32 mouse cellular contexts compared by ENCODE assay signal in the genomic region with DNA sequence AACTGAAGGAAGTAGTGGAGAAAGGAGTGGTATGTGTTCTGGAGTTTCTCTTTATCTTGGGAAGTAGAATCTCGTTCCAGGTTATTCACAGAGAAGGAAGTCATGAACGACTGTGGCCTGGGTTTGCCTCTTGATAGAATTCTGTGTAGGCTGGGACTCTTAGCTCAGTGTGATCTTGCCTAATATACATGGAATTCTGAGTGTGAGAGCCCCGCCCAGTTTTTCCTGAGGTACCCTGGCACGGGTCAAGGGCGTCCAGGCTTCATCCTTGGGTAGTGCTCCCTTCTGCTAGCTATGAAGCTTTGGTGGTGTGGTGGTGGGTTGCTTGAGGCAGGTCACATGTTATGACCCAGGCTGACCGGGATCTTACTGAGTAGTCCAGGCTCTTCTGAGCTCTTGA. TPM values are rescaled to one million over a fixed set of nuclear protein-coding genes. Genes with fewer than 3 reads are reported as not detected.
A peak's percentile ranks its signal among the peaks of the same experiment; 100 is the strongest.
DNase-seq lines count a peak whose midpoint lies in the region; ATAC-seq and TF ChIP-seq lines count a peak whose summit lies in the region.
"Had no signal": no experiment of that assay in that cellular context is flagged by ENCODE, and none has a peak within 500 bp of the region (broad histone marks: within the 10 kb centered on the region; RNA-seq: fewer than 3 reads in every experiment).

No protein-coding gene starts in this region.

- no peaks in the 10 kb centered on the region for H3K9me3 ChIP-seq in heart, embryonic 11.5 days (replicated peaks; ENCODE audit: control insufficient read depth, low read length)
- H3K9me3 ChIP-seq in midbrain, embryonic 11.5 days (ENCODE audit: control insufficient read depth, low read length) = no peaks in the 10 kb centered on the region
- no peaks in the 10 kb centered on the region for H3K9me3 ChIP-seq in midbrain, embryonic 13.5 days
- no peaks in the 10 kb centered on the region for H3K9me3 ChIP-seq in stomach, postnatal 0 days (ENCODE audit: control insufficient read depth, low read length)
- H3K9me3 ChIP-seq: embryonic facial prominence, embryonic 13.5 days; forebrain, embryonic 10.5 days; G1E; hindbrain, embryonic 10.5 days; hindbrain, embryonic 15.5 days; liver, embryonic 12.5 days; megakaryocyte, embryonic 14.5 days; neural tube, embryonic 15.5 days had no signal

- 60% methylated on average over 6 of the region's 6 CpGs for WGBS in heart, embryonic 11.5 days (ENCODE audit: insufficient replicate concordance)
- 94% methylated on average over 6 of the region's 6 CpGs for WGBS in midbrain, embryonic 11.5 days
- 97% methylated on average over 6 of the region's 6 CpGs for WGBS in midbrain, embryonic 13.5 days
- 76% methylated on average over 6 of the region's 6 CpGs for WGBS in stomach, postnatal 0 days

- H3K36me3 ChIP-seq in heart, embryonic 11.5 days (ENCODE audit: control insufficient read depth, insufficient read depth, low read length) = peaks cover 39% of the 10 kb centered on the region
- peaks cover 16% of the 10 kb centered on the region for H3K36me3 ChIP-seq in midbrain, embryonic 11.5 days (ENCODE audit: control insufficient read depth, insufficient read depth, low read length)
- peaks cover 67% of the 10 kb centered on the region for H3K36me3 ChIP-seq in midbrain, embryonic 13.5 days
- peaks cover 19% of the 10 kb centered on the region for H3K36me3 ChIP-seq in stomach, postnatal 0 days (ENCODE audit: control insufficient read depth, insufficient read depth, low read length)

- no peak overlapping the region for H3K4me2 ChIP-seq in heart, embryonic 11.5 days
- no peak overlapping the region for H3K4me2 ChIP-seq in midbrain, embryonic 11.5 days
- no peak overlapping the region for H3K4me2 ChIP-seq in midbrain, embryonic 13.5 days (replicated peaks)
- H3K4me2 ChIP-seq in stomach, postnatal 0 days (replicated peaks; ENCODE audit: low read depth) = no peak overlapping the region
- H3K4me2 ChIP-seq: embryonic facial prominence, embryonic 13.5 days; hindbrain, embryonic 15.5 days; liver, embryonic 12.5 days; neural tube, embryonic 15.5 days had no signal

- 0 out of 2 replicates have a peak, but pooled peaks cover 5% of the 10 kb centered on the region for H3K4me1 ChIP-seq in heart, embryonic 11.5 days (ENCODE audit: control insufficient read depth, insufficient read depth, low read length)
- no peaks in the 10 kb centered on the region for H3K4me1 ChIP-seq in midbrain, embryonic 11.5 days (ENCODE audit: control insufficient read depth, insufficient read depth, low read length)
- no peaks in the 10 kb centered on the region for H3K4me1 ChIP-seq in midbrain, embryonic 13.5 days (replicated peaks)
- H3K4me1 ChIP-seq in stomach, postnatal 0 days (replicated peaks; ENCODE audit: control insufficient read depth, insufficient read depth) = no peaks in the 10 kb centered on the region
- H3K4me1 ChIP-seq: embryonic facial prominence, embryonic 13.5 days; forebrain, embryonic 10.5 days; hindbrain, embryonic 10.5 days; hindbrain, embryonic 15.5 days; liver, embryonic 12.5 days; neural tube, embryonic 15.5 days had no signal

- no peak overlapping the region for H3K27ac ChIP-seq in heart, embryonic 11.5 days (ENCODE audit: low read depth, low read length)
- no peak overlapping the region for H3K27ac ChIP-seq in midbrain, embryonic 11.5 days (ENCODE audit: low read depth, low read length)
- no peak overlapping the region for H3K27ac ChIP-seq in midbrain, embryonic 13.5 days
- H3K27ac ChIP-seq in stomach, postnatal 0 days (replicated peaks) = no peak overlapping the region
- H3K27ac ChIP-seq: embryonic facial prominence, embryonic 13.5 days; forebrain, embryonic 10.5 days; hindbrain, embryonic 10.5 days; hindbrain, embryonic 15.5 days; liver, embryonic 12.5 days; neural tube, embryonic 15.5 days had no signal

- H3K27me3 ChIP-seq in heart, embryonic 11.5 days (ENCODE audit: control insufficient read depth, insufficient read depth, low read length) = no peaks in the 10 kb centered on the region
- H3K27me3 ChIP-seq in midbrain, embryonic 11.5 days (ENCODE audit: control insufficient read depth, insufficient read depth, low read length) = no peaks in the 10 kb centered on the region
- H3K27me3 ChIP-seq in midbrain, embryonic 13.5 days = no peaks in the 10 kb centered on the region
- H3K27me3 ChIP-seq in stomach, postnatal 0 days (ENCODE audit: control insufficient read depth, insufficient read depth, low read length) = no peaks in the 10 kb centered on the region
- H3K27me3 ChIP-seq: embryonic facial prominence, embryonic 13.5 days; hindbrain, embryonic 15.5 days; liver, embryonic 12.5 days; megakaryocyte, embryonic 14.5 days; neural tube, embryonic 15.5 days; Patski had no signal

- 0 out of 2 replicates have a peak, but pooled peaks have one; percentile 26 for ATAC-seq in heart, embryonic 11.5 days (replicated peaks; ENCODE audit: insufficient number of reproducible peaks, low FRiP score, low TSS enrichment)
- no peak for ATAC-seq in midbrain, embryonic 11.5 days (ENCODE audit: low FRiP score)
- ATAC-seq in midbrain, embryonic 13.5 days = no peak
- ATAC-seq in stomach, postnatal 0 days (ENCODE audit: low FRiP score, low TSS enrichment) = no peak
- ATAC-seq: forebrain, embryonic 16.5 days; inflammation-experienced regulatory T-cells, adult 6 months; liver, embryonic 12.5 days; liver, postnatal 0 days; Patski had no signal

- no peak for TF ChIP-seq EP300 in stomach, postnatal 0 days (optimal IDR thresholded peaks at IDR 0.05)

- no peak overlapping the region for H3K4me3 ChIP-seq in heart, embryonic 11.5 days (ENCODE audit: low read depth, low read length)
- H3K4me3 ChIP-seq in midbrain, embryonic 11.5 days (ENCODE audit: low read depth, low read length) = no peak overlapping the region
- H3K4me3 ChIP-seq in midbrain, embryonic 13.5 days (replicated peaks) = no peak overlapping the region
- no peak overlapping the region for H3K4me3 ChIP-seq in stomach, postnatal 0 days (ENCODE audit: low read depth, low read length)
- H3K4me3 ChIP-seq: embryonic facial prominence, embryonic 13.5 days; forebrain, embryonic 10.5 days; hindbrain, embryonic 10.5 days; hindbrain, embryonic 15.5 days; liver, embryonic 12.5 days; megakaryocyte, embryonic 14.5 days; neural tube, embryonic 15.5 days had no signal

- no peak for TF ChIP-seq CTCF in stomach, postnatal 0 days (IDR thresholded peaks at IDR 0.05; ENCODE audit: low read depth)

- no peak overlapping the region for H3K9ac ChIP-seq in heart, embryonic 11.5 days (ENCODE audit: low read depth, low read length)
- H3K9ac ChIP-seq in midbrain, embryonic 11.5 days (ENCODE audit: low read length) = no peak overlapping the region
- no peak overlapping the region for H3K9ac ChIP-seq in midbrain, embryonic 13.5 days (replicated peaks)
- no peak overlapping the region for H3K9ac ChIP-seq in stomach, postnatal 0 days (ENCODE audit: low read length)
- H3K9ac ChIP-seq: embryonic facial prominence, embryonic 13.5 days; hindbrain, embryonic 15.5 days; liver, embryonic 12.5 days; liver, postnatal 0 days; neural tube, embryonic 15.5 days had no signal

- DNase-seq in heart, postnatal 4 days = no peak
- peak; percentile 2 for DNase-seq in midbrain, embryonic 11.5 days (ENCODE audit: low spot score, missing footprints)
- DNase-seq in lung, postnatal 14 days = peak; percentile 18
- no peak for DNase-seq in B cell, adult 2 months
- no peak for DNase-seq in stomach, postnatal 0 days (ENCODE audit: low spot score)
- DNase-seq in natural killer cell, adult 2 months (ENCODE audit: low spot score in 2 of 2) = no peak
- DNase-seq: adrenal gland, postnatal 25 days; cerebellum, adult 18-20 months; cerebellum, postnatal 10 days; kidney, adult 2 months; kidney, postnatal 10 days; layer of hippocampus, postnatal 36 days; left cerebral cortex, postnatal 4 days; liver, postnatal 0 days; midbrain, embryonic 14.5 days; right cerebral cortex, postnatal 25 days; spleen, adult 18-20 months; thymus, adult 18-20 months; thymus, postnatal 25 days had no signal

RNA-seq across cellular contexts. Expression of a gene that starts 20.8 kb away (rescaled TPM):
- 11.1 and 12.9 TPM in 2 replicates for polyA plus RNA-seq in heart, embryonic 11.5 days (2014; fragmentation: Nextera tagmentation; extraction: Ambion mirVana)
- 10 to 100 TPM; 28.0 to 31.7 TPM for total RNA-seq in heart, postnatal 4 days (2021)
- 15.3 TPM in 2 replicates for polyA plus RNA-seq in midbrain, embryonic 11.5 days (2014; fragmentation: Nextera tagmentation; extraction: Ambion mirVana)
- 14.1 and 14.9 TPM in 2 replicates for polyA plus RNA-seq in midbrain, embryonic 13.5 days (2015; fragmentation: Nextera tagmentation; extraction: Ambion mirVana)
- polyA plus RNA-seq in stomach, postnatal 0 days (2015; fragmentation: Nextera tagmentation; extraction: Ambion mirVana) = 2.8 TPM in 2 replicates

RNA-seq across cellular contexts. Expression of a gene that starts 58.0 kb away (rescaled TPM):
- polyA plus RNA-seq in heart, embryonic 11.5 days (2014; fragmentation: Nextera tagmentation; extraction: Ambion mirVana) = 56.9 and 67.0 TPM in 2 replicates
- 10 to 100 TPM; 28.5 to 29.9 TPM for total RNA-seq in heart, postnatal 4 days (2021)
- 50.6 and 50.9 TPM in 2 replicates for polyA plus RNA-seq in midbrain, embryonic 11.5 days (2014; fragmentation: Nextera tagmentation; extraction: Ambion mirVana)
- 44.7 and 50.8 TPM in 2 replicates for polyA plus RNA-seq in midbrain, embryonic 13.5 days (2015; fragmentation: Nextera tagmentation; extraction: Ambion mirVana)
- polyA plus RNA-seq in stomach, postnatal 0 days (2015; fragmentation: Nextera tagmentation; extraction: Ambion mirVana) = 23.6 and 24.9 TPM in 2 replicates

Comparison
In these comparisons a context has a peak if more than half of its experiments do, and no peak if none do; other contexts are left out.
1. DNase-seq: peak in midbrain, embryonic 11.5 days (single experiment) and lung, postnatal 14 days (single experiment); none in heart, postnatal 4 days (single experiment), B cell, adult 2 months (0 of 2), stomach, postnatal 0 days (single experiment) and natural killer cell, adult 2 months (0 of 2).